Mouse (Mus musculus) midbrain, embryonic 12.5 days (tissue): ENCODE measurements around the gene Sohlh1. TPM values are rescaled to one million over a fixed set of nuclear protein-coding genes. Genes with fewer than 3 reads are reported as not detected.

ENCODE experiments used
- ATAC-seq: fragments of 200-750 bp; cut with Nextera tagmentation; 2 replicates; pipeline ENCODE4 v1.8.0; 2017; ENCODE audit warnings: low read depth, moderate TSS enrichment, moderate library complexity; ENCODE audit not compliant: low FRiP score
- H3K27ac ChIP-seq: fragments of 300-500 bp; sonication (generic); replicated peaks from 2 replicates; pipeline ENCODE4 v1.5.1; 2016; ENCODE audit warnings: mild to moderate bottlenecking
- H3K27me3 ChIP-seq: fragments of 300-500 bp; sonication (generic); 2 replicates; pipeline ENCODE4 v1.6.1; 2016; ENCODE audit warnings: mild to moderate bottlenecking
- H3K36me3 ChIP-seq: fragments of 300-500 bp; sonication (generic); 2 replicates; pipeline ENCODE4 v1.6.1; 2016
- H3K4me1 ChIP-seq: fragments of 300-500 bp; sonication (generic); 2 replicates; pipeline ENCODE4 v1.6.1; 2016
- H3K4me2 ChIP-seq: fragments of 300-500 bp; sonication (generic); replicated peaks from 2 replicates; pipeline ENCODE4 v1.6.1; 2016; ENCODE audit warnings: mild to moderate bottlenecking, moderate library complexity
- H3K4me3 ChIP-seq: fragments of 300-500 bp; sonication (generic); 2 replicates; pipeline ENCODE4 v1.5.1; 2016; ENCODE audit warnings: mild to moderate bottlenecking
- H3K9ac ChIP-seq: fragments of 300-500 bp; sonication (generic); replicated peaks from 2 replicates; pipeline ENCODE4 v1.6.1; 2016; ENCODE audit warnings: mild to moderate bottlenecking, moderate library complexity
- H3K9me3 ChIP-seq: fragments of 300-500 bp; sonication (generic); 2 replicates; pipeline ENCODE4 v1.6.1; 2016; ENCODE audit warnings: mild to moderate bottlenecking
- WGBS: fragments of 180-500 bp; shearing (Covaris S2); methylation state at CpG from one replicate; pipeline ENCODE4 v1.1.7; 2016; 5-methylcytosine and 5-hydroxymethylcytosine counted together
- polyA plus RNA-seq: library from polyadenylated mRNA; unstranded; fragments of >200 nt; fragmentation: Nextera tagmentation; extraction: Ambion mirVana; gene quantifications from 2 replicates; pipeline ENCODE4 v1.2.1, GENCODE M21; 2016

The Sohlh1 gene
- polyA plus RNA-seq, 1 experiment from 2014 or later: not detected

DNA sequence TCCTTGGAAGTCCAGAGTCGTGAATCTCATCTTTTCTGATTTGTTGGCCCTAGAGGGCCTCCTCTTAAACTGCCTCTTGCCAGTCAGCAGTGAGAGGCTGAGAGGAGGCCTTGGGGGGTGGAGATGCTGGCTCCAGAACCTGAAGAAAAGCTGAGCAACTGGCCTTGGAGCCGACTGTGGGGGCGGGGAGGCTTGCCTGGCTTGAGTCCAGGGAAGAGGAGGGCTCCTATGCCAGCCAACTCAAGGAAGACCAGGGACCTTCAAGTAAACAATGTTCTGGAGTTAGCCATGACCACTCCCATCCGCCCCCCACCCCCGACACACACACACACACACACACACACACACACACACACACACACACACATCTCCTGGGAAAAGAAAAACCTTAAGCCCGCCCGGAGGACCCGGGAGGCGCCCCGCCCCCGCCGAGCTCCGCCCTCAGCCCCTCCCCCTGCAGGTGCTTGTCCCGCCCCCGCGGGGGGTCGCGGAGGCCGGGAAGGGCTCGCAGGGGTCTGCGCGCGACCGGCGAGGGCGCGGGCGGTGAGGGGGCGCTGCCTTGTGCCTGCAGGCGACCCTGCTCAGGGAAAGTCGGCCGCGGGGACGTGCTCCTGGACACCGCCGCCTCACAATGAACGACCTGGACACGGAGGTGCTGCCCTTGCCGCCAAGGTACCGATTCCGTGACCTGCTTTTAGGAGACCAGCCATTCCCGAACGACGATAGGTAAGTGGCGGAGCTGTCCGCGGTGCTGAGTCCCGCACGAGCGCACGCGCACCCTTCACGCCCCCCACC is 16.5 kb upstream of the Sohlh1 start, which contains the start of gene Kcnt1:
Kcnt1 (plus strand) TSS at position 398 of the 795 bp plus-strand sequence.
- peak within 1 kb of the TSS; percentile 58 for H3K4me3 ChIP-seq
- H3K27me3 ChIP-seq: peaks cover 66% of the 10 kb centered on the region
- H3K27ac ChIP-seq: no peak within 1 kb of the TSS
- H3K4me1 ChIP-seq: peaks cover 21% of the 10 kb centered on the region
- no peaks in the 10 kb centered on the region for H3K36me3 ChIP-seq
- no peaks in the 10 kb centered on the region for H3K9me3 ChIP-seq
- peak; percentile 41; the same call in 1 of the 2 replicates for ATAC-seq
- WGBS: under 1% methylated on average over 48 of the region's 53 CpGs
- H3K9ac ChIP-seq: peak within 1 kb of the TSS; percentile 62
- peak within 1 kb of the TSS; percentile 99 for H3K4me2 ChIP-seq

DNA sequence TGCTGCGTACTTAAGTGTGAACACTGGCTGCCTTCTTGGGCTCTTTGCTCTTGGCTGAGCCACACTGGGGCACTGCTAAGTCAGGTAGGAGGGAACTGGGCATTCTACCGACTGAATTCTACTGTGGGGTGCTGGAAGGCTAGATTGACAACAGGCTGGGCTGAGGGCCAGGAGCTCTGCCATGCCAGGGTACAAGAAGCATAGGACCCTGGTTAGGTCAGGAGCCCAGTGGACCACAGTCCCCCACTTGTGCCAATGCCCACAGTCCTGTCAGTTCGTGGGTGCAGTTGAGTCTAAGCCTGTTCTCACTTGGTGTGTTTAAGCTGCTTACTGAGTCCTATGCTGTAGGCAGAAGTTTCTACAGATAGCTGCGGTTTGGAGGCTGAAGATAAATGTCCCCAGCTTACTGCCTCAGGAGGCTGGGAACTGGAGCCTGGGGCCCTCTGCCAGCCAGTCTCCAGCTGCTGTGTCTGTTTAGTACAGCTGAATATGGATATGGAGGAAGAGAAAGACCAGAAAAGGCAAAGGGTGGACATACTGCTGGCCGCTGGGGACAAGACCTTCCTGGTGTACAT is 15.7 kb upstream of the Sohlh1 start:
- no peak for ATAC-seq
- WGBS: 62% methylated on average over 5 of the region's 5 CpGs
- H3K9ac ChIP-seq: no peak overlapping the region
- peaks cover 21% of the 10 kb centered on the region for H3K4me1 ChIP-seq
- no peak overlapping the region for H3K4me3 ChIP-seq
- H3K4me2 ChIP-seq: peak overlapping the region; percentile 99
- H3K36me3 ChIP-seq: no peaks in the 10 kb centered on the region
- no peaks in the 10 kb centered on the region for H3K9me3 ChIP-seq
- peaks cover 59% of the 10 kb centered on the region for H3K27me3 ChIP-seq
- H3K27ac ChIP-seq: no peak overlapping the region

DNA sequence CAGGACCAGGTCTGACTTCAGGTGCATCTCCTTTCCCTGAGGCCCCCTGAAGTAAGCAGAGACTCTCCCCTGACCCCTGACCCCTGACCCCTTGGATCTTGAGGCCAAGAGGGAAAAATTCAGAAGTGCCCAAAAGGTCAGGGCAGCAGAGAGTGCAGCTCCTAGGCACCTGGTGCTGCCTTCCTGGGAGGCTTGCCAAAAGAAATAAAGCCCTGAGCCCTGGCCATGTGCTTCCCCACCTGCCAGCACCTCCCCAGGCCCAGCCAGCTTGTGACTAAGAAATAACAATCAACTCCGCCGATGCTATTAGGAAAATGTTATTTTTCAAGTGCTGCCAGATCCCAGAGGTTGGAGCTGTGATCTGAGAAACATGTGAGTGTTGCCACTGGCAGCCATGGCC is 15.0 kb upstream of the Sohlh1 start:
- WGBS: 90% methylated on average over 2 of the region's 2 CpGs
- no peak overlapping the region for H3K9ac ChIP-seq
- no peak overlapping the region for H3K27ac ChIP-seq
- H3K27me3 ChIP-seq: peaks cover 53% of the 10 kb centered on the region
- no peaks in the 10 kb centered on the region for H3K36me3 ChIP-seq
- no peak overlapping the region for H3K4me3 ChIP-seq
- H3K4me1 ChIP-seq: peaks cover 21% of the 10 kb centered on the region
- ATAC-seq: no peak
- H3K9me3 ChIP-seq: no peaks in the 10 kb centered on the region
- H3K4me2 ChIP-seq: no peak overlapping the region

DNA sequence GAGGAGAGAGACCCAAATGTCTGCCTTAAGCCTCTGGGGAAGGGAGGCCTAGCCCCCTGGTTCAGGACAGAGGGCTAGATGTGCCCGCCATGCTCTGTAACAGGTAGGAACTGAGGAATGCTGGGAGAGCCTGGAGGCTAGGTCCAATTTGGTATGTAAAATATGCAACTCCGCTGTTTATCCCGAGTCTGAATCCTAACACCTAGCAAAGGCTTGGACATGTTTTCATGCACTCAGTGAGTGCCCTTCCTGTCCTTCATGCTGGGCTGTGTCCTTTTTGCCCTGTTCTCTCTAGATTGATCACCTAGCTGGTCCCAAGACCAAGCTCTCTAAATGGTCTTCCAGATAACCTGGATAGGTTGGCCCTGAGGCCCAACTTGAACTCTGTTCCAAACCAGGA is 12.8 kb upstream of the Sohlh1 start:
- no peak overlapping the region for H3K9ac ChIP-seq
- H3K27me3 ChIP-seq: peaks cover 32% of the 10 kb centered on the region
- WGBS: 86% methylated on average over 3 of the region's 3 CpGs
- no peak overlapping the region for H3K27ac ChIP-seq
- H3K9me3 ChIP-seq: no peaks in the 10 kb centered on the region
- peaks cover 15% of the 10 kb centered on the region for H3K4me1 ChIP-seq
- no peak overlapping the region for H3K4me3 ChIP-seq
- H3K36me3 ChIP-seq: no peaks in the 10 kb centered on the region
- ATAC-seq: no peak
- H3K4me2 ChIP-seq: no peak overlapping the region

DNA sequence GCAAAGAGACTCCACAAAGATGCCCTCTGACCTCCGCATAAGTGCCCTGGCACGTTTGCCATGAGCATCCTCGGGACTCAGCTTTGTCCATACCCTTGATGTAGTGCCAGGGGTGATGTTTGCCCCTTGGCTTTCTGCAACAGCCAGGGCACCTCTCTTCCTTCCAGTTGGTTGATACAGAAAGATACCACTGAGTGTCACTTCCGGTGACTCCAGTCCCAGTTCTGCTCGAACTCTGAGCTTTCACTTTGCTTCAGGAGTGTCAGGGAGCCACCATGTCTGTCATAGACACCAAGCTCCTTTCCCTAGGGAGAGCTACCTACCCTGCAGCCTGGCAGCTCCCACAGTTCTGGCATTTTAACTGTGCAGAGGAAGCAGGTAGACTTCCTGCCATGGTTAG is 7.0 kb upstream of the Sohlh1 start:
- Histone ChIP-seq H3K4me3 (no peak overlapping the region), H3K4me2 (no peak overlapping the region), H3K36me3 (no peaks in the 10 kb centered on the region), H3K9me3 (no peaks in the 10 kb centered on the region), H3K4me1 (no peaks in the 10 kb centered on the region), H3K9ac (no peak overlapping the region), H3K27me3 (no peaks in the 10 kb centered on the region), H3K27ac (no peak overlapping the region)
- ATAC-seq: no peak
- 83% methylated on average over 5 of the region's 5 CpGs for WGBS

DNA sequence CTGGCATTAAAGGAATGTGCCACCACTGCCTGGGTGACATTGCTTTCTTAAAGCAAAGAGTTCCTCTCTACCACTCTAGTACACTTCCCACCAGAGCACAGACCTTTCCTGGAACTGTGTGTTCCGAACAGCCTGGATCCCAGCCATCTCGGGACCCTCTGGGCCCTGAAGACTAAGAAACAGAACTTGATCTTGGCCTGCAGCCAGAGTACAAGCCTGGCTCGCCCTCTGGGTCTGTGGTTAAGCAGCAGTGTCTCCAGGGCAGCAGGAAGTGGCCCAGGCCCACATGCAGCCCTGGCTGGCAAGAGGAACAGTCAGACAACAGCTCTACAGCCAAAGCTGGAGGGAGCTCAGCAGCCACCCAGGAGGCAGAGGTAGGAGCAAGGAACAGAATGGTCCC is 5.6 kb upstream of the Sohlh1 start:
- no peak for ATAC-seq
- WGBS: 60% methylated on average over 3 of the region's 3 CpGs

DNA sequence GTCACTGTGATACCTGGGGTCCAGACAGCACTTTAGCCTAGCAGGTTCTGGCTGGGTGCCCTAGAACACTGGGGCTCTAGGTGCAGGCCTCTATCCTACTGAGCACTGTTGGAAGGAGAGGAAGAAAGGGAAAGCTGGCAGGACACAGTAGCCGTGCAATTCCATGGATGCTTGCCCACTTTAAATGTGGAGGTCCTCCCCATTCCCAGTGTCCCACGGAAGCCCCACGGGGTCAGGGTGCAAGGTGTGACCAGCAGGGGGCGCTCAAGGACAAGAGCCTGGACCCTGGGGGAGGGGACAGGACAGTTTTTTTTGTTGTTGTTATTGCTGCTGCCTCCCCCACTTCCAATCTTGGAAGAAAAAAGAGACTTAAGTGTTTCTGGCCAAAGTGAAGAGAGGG is 3.3 kb upstream of the Sohlh1 start:
- Histone ChIP-seq H3K36me3 (no peaks in the 10 kb centered on the region), H3K4me1 (no peaks in the 10 kb centered on the region), H3K27me3 (no peaks in the 10 kb centered on the region), H3K4me2 (no peak overlapping the region), H3K4me3 (no peak overlapping the region), H3K9me3 (no peaks in the 10 kb centered on the region), H3K9ac (no peak overlapping the region), H3K27ac (no peak overlapping the region)
- 21% methylated on average over 4 of the region's 4 CpGs for WGBS
- no peak for ATAC-seq

More for the DNA sequence above, 5.6 kb upstream of the Sohlh1 start:
- Histone ChIP-seq H3K4me3 (no peak overlapping the region), H3K9me3 (no peaks in the 10 kb centered on the region), H3K27ac (no peak overlapping the region), H3K9ac (no peak overlapping the region), H3K4me1 (no peaks in the 10 kb centered on the region), H3K27me3 (no peaks in the 10 kb centered on the region), H3K4me2 (no peak overlapping the region), H3K36me3 (no peaks in the 10 kb centered on the region)

DNA sequence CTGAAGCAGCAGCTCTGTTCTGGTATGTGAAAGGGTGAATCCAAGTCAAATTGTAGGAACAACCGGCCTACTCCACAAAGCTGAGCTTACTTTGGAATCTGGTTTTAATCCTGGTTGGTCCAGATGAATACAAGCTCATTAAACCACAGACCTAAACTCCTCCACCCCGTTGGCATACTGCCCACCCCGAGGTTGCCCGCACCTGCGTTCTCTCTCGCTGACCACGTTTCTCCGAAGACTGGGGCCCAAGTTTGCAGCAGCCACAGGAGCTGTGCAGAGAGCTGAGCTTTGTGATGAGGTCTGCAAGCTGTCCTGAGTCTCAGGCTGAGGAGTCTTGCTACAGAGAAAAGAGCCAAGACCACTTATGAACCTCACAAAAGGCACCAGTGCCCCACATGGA is 532 bp downstream of the Sohlh1 start:
- H3K4me1 ChIP-seq: peaks cover 8% of the 10 kb centered on the region; the same call in 1 of the 2 replicates
- no peak for ATAC-seq

DNA sequence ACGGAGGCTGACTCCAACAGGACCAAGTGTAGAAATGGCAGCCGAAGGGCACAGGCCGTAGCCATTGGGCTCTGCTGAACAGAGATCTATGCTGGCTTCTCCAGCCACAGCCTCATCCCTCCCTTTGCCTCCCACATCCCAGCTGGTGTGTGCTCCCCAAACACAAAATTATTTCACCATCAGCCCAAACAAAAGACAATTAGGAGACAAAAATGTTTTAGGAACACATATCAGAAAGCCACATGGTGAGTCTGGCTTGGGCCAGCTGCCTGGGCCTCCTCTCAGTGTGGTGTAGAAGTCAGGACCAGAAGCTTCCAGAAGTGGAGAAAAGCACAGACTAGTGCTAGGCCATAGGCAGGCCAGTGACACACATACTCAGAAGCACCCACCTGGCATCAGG is 3.0 kb downstream of the Sohlh1 start:
- no peaks in the 10 kb centered on the region for H3K27me3 ChIP-seq
- no peak overlapping the region for H3K4me3 ChIP-seq
- no peak overlapping the region for H3K4me2 ChIP-seq
- 80% methylated on average over 3 of the region's 3 CpGs for WGBS
- H3K36me3 ChIP-seq: no peaks in the 10 kb centered on the region
- ATAC-seq: no peak
- H3K9me3 ChIP-seq: no peaks in the 10 kb centered on the region
- peaks cover 8% of the 10 kb centered on the region; the same call in 1 of the 2 replicates for H3K4me1 ChIP-seq
- no peak overlapping the region for H3K9ac ChIP-seq
- H3K27ac ChIP-seq: no peak overlapping the region

More for the DNA sequence above, 532 bp downstream of the Sohlh1 start:
- Histone ChIP-seq H3K4me2 (no peak overlapping the region), H3K27ac (no peak overlapping the region), H3K36me3 (no peaks in the 10 kb centered on the region), H3K9me3 (no peaks in the 10 kb centered on the region), H3K27me3 (no peaks in the 10 kb centered on the region), H3K4me3 (no peak overlapping the region), H3K9ac (no peak overlapping the region)
- 87% methylated on average over 8 of the region's 8 CpGs for WGBS

DNA sequence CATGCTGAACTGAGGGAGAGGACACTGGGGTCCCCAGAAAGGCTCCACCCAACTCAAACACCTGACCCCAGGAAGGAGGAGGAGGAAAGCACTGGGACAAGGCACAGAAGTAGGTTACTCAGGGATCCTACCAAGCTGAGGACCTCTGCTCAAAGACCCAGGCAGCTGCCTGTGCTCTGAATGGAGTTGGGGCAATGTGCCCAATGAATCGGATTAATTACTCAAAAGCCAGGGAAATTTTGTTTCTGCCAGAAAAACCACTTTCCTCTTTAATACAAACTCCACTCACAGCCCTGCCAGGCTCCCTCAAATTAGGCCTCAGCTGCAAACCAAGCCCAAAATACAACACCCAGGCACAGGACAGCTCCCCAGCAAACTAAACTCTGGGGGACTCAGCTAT is 4.3 kb downstream of the Sohlh1 start:
- ATAC-seq: no peak
- H3K4me1 ChIP-seq: peaks cover 8% of the 10 kb centered on the region; the same call in 1 of the 2 replicates
- H3K36me3 ChIP-seq: no peaks in the 10 kb centered on the region
- no peak overlapping the region for H3K4me2 ChIP-seq
- no peak overlapping the region for H3K4me3 ChIP-seq
- 67% methylated on average over 1 of the region's 1 CpGs for WGBS
- no peaks in the 10 kb centered on the region for H3K9me3 ChIP-seq
- H3K27me3 ChIP-seq: no peaks in the 10 kb centered on the region
- H3K27ac ChIP-seq: no peak overlapping the region
- H3K9ac ChIP-seq: no peak overlapping the region

DNA sequence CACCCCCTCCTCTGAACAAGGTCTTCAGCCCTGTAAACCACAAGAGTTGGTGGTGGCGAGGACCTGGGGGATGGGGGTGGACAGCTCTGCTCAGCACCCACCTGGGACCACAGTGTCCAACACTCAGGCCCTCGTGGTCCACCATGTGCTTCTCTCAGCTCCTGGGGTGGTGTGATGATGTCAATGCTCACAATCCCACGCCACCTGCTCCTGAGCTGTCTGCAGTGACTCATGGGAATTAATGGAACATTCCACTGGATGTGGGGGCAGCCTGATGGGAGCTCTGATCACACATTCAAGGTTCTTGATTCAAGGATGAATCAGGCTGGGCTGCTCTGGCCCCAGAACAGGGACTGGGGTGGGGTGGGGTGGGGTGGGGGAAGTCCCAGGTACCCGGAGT is 4.9 kb downstream of the Sohlh1 start:
- H3K9ac ChIP-seq: no peak overlapping the region
- no peak for ATAC-seq
- no peaks in the 10 kb centered on the region for H3K27me3 ChIP-seq
- WGBS: 74% methylated on average over 4 of the region's 4 CpGs
- no peaks in the 10 kb centered on the region for H3K36me3 ChIP-seq
- no peak overlapping the region for H3K4me2 ChIP-seq
- H3K4me1 ChIP-seq: peaks cover 8% of the 10 kb centered on the region; the same call in 1 of the 2 replicates
- no peaks in the 10 kb centered on the region for H3K9me3 ChIP-seq
- H3K4me3 ChIP-seq: no peak overlapping the region
- no peak overlapping the region for H3K27ac ChIP-seq

DNA sequence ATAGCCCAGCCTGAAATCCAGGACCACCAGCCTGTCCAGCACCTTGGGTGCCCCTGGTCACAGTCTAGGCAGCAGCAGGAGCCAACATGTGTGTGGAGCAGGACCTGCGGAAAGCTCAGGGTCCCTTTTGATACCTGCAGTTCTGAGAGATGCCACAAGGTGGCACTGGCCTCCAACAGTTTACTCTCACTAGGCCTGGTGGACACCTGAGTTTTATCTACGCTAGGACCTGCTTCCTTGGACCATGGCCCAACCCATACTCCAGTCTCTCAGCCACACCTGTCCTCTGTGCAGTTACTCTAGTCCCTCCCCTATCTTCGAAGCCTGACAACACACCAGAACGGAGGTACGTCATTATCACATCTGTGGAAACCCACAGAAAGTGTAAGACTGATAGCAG is 10.8 kb downstream of the Sohlh1 start:
- no peak overlapping the region for H3K27ac ChIP-seq
- H3K27me3 ChIP-seq: no peaks in the 10 kb centered on the region; the same call in 1 of the 2 replicates
- H3K4me3 ChIP-seq: no peak overlapping the region
- WGBS: 52% methylated on average over 5 of the region's 5 CpGs
- H3K4me1 ChIP-seq: no peaks in the 10 kb centered on the region
- H3K9me3 ChIP-seq: no peaks in the 10 kb centered on the region
- H3K36me3 ChIP-seq: no peaks in the 10 kb centered on the region
- 0 out of 2 replicates have a peak, but pooled peaks have one; percentile 41 for ATAC-seq
- no peak overlapping the region for H3K9ac ChIP-seq
- no peak overlapping the region for H3K4me2 ChIP-seq
